Mouse (Mus musculus): Measurements from ENCODE around the gene Tle4.

DNA sequence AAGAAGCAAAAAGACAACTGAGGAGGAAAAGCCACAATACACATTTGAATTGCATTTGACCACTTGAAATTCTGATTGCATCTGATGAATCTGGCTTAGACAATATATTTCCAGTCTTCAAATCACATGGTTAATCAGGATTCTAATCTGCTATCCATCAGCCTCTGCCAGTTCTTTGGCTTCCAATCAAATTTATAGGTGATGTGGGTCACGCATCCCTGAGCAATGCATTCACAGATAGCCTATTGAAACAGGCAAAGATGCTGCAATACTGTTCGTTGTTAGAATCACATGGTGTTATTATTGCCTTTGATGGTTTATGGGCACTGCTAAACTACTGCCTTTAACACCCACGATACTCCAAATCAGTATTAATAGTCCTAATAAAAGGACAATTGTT, 30.8 kb downstream of the Tle4 start:
- TF ChIP-seq TAL1 (conservative IDR thresholded peaks at IDR 0.05; ENCODE audit: low read depth, low read length) = no peak
- no peak for TF ChIP-seq GATA1 (IDR thresholded peaks at IDR 0.05; ENCODE audit: borderline replicate concordance, low read length)
